Mouse (Mus musculus): ENCODE measurements around the gene Gabbr2.

DNA sequence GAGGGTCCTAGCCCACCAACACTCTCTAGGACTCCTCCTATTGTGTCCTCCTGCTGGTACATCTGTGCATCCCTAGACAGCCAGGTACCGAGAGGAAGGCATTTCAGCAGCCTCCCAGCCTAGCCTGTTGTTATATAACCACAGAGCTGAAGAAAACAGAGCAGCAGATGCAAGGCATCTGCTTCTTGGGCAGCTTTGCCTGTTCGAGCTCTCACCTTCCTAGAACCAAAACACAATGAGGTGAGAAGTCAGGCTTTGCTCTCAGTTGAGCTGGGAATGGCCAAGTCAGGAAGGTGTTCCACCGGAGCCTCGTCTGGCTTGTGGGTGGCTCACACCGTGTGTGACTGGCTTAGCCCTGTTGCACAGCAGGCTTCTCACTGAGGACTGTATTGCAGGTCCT, 8.8 kb downstream of the Gabbr2 start:
- TF ChIP-seq CTCF (IDR thresholded peaks at IDR 0.05; ENCODE audit: insufficient read depth, low read length) (no peak), POLR2A (IDR thresholded peaks at IDR 0.05; ENCODE audit: borderline replicate concordance, extremely low read depth, low read depth, low read length) (no peak)
